Mouse (Mus musculus) neural tube, embryonic 15.5 days (tissue): ENCODE data around the gene S100a1. TPM values are rescaled to one million over a fixed set of nuclear protein-coding genes. Genes with fewer than 3 reads are reported as not detected.
A peak's percentile ranks its signal among the peaks of the same experiment; 100 is the strongest.

Experiments
- ATAC-seq: fragments of 200-750 bp; cut with Nextera tagmentation; 2 replicates; pipeline ENCODE4 v1.8.0; 2017; ENCODE audit warnings: mild to moderate bottlenecking, moderate TSS enrichment, moderate library complexity; ENCODE audit not compliant: low FRiP score
- H3K27ac ChIP-seq: fragments of 300-500 bp; sonication (generic); replicated peaks from 2 replicates; pipeline ENCODE4 v1.5.1; 2015; ENCODE audit warnings: mild to moderate bottlenecking, inconsistent platforms
- H3K27me3 ChIP-seq: fragments of 300-500 bp; sonication (generic); replicated peaks from 2 replicates; pipeline ENCODE4 v1.6.1; 2015; ENCODE audit warnings: inconsistent platforms
- H3K36me3 ChIP-seq: fragments of 300-500 bp; sonication (generic); 2 replicates; pipeline ENCODE4 v1.6.1; 2015; ENCODE audit warnings: inconsistent platforms
- H3K4me1 ChIP-seq: fragments of 300-500 bp; sonication (generic); 2 replicates; pipeline ENCODE4 v1.6.1; 2015; ENCODE audit warnings: inconsistent platforms
- H3K4me2 ChIP-seq: fragments of 300-500 bp; sonication (generic); 2 replicates; pipeline ENCODE4 v1.6.1; 2015; ENCODE audit warnings: inconsistent platforms, mild to moderate bottlenecking, moderate library complexity
- H3K4me3 ChIP-seq: fragments of 300-500 bp; sonication (generic); replicated peaks from 2 replicates; pipeline ENCODE4 v1.5.1; 2015; ENCODE audit warnings: mild to moderate bottlenecking, inconsistent platforms
- H3K9ac ChIP-seq: fragments of 300-500 bp; sonication (generic); replicated peaks from 2 replicates; pipeline ENCODE4 v1.6.1; 2015; ENCODE audit warnings: mild to moderate bottlenecking, inconsistent platforms
- H3K9me3 ChIP-seq: fragments of 300-500 bp; sonication (generic); replicated peaks from 2 replicates; pipeline ENCODE4 v1.6.1; 2016; ENCODE audit warnings: inconsistent platforms
- WGBS: fragments of 180-500 bp; shearing (Covaris S2); methylation state at CpG from one replicate; pipeline ENCODE4 v1.1.7; 2015; ENCODE audit warnings: mixed read lengths; 5-methylcytosine and 5-hydroxymethylcytosine counted together
- polyA plus RNA-seq: library from polyadenylated mRNA; unstranded; fragments of >200 nt; fragmentation: Nextera tagmentation; extraction: Ambion mirVana; gene quantifications from 2 replicates; pipeline ENCODE4 v1.2.1, GENCODE M21; 2015

S100a1 gene
- polyA plus RNA-seq: 23.5 and 29.1 TPM in 2 replicates

DNA sequence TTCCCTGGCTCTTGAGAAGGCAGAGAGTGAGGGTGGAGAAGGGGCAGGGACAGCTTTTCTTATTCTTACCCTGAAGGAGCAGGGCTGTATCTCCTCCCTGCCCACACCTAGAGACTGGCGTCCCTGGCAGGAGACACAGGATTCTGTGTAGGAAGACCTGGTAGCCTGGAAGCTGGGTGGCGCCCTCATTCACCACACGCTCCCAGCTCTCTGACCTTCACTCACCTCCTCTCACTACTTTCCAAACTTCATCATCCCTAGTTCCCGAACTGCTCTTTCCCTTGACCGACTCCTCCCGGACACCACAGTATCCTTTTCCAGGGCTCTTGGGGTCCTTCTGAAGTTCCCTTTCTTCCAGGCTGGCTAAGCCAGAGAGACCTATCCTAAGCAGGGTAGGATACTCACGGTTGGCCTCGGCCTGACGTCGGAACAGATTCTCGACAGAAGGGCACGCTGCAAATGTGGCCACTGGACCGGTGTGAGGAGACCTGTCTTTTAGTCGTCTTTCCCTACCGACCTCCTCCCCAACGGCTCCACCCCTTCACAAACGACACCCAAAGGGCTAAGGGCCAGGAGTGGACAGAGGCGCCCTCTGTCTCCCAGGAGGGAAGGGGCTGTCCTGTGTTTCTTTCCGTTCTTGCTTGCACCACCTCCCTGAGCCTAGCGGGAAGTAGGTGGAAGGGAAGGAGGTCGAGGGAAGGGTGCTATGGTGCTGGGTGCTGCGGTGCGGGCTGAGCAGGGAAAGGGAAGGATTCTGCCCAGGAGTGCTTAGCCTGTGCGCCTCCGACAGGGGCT lies at the start of gene S100a1, which contains the start of gene S100a13:
Gene S100a1 (minus strand): TSS at position 597 of the 795 bp plus-strand sequence.
Gene S100a13 (plus strand): TSS at position 640 of the 795 bp plus-strand sequence.
- Histone ChIP-seq H3K4me1 (peaks cover 22% of the 10 kb centered on the region), H3K36me3 (no peaks in the 10 kb centered on the region), H3K9ac (peak within 1 kb of the TSS; percentile 37), H3K27ac (peak within 1 kb of the TSS; percentile 30; the same call in 1 of the 2 replicates), H3K4me3 (peak within 1 kb of the TSS; percentile 34), H3K4me2 (peak within 1 kb of the TSS; percentile 61), H3K9me3 (no peaks in the 10 kb centered on the region), H3K27me3 (peaks cover 29% of the 10 kb centered on the region)
- WGBS: 5% methylated on average over 25 of the region's 25 CpGs
- no peak for ATAC-seq

GRCm38 (mm10) chr3:90560008-90560628 lies 45.9 kb upstream of the S100a1 start, which contains the start of gene S100a3:
TSS of gene S100a3 (plus strand) at chr3:90560578.
- WGBS: 76% methylated on average over 6 of the region's 6 CpGs
- no peaks in the 10 kb centered on the region for H3K9me3 ChIP-seq
- no peaks in the 10 kb centered on the region for H3K4me1 ChIP-seq
- H3K27ac ChIP-seq: no peak within 1 kb of the TSS
- H3K4me3 ChIP-seq: no peak within 1 kb of the TSS
- no peak for ATAC-seq
- no peaks in the 10 kb centered on the region for H3K36me3 ChIP-seq
- H3K27me3 ChIP-seq: no peaks in the 10 kb centered on the region
- H3K9ac ChIP-seq: no peak within 1 kb of the TSS
- H3K4me2 ChIP-seq: no peak within 1 kb of the TSS

DNA sequence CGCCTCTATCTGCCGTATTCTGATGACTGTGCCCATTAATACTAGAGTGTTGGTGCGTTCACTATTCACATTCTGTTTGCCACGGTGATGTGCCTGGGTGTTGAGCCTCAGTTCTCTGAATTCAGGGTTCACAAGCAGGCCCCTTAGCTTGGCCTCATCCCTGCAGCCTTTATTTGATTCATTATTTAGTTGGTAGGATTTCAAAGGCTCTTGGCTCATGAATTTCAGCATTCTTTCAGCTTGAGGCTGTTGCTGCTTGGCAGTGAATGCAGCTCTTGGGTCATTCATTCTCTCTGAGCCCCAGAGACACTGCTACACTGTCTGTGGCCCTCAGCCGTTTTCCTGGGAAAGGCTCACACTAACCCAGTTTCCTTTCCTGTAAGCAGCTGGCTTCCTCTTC lies 41.8 kb upstream of the S100a1 start:
- Histone ChIP-seq H3K9ac (no peak overlapping the region), H3K4me1 (no peaks in the 10 kb centered on the region), H3K27me3 (no peaks in the 10 kb centered on the region), H3K4me3 (no peak overlapping the region), H3K36me3 (no peaks in the 10 kb centered on the region), H3K4me2 (no peak overlapping the region), H3K27ac (0 out of 2 replicates have a peak overlapping the region, but pooled peaks have one; percentile 28), H3K9me3 (no peaks in the 10 kb centered on the region)
- peak; percentile 86 for ATAC-seq
- 34% methylated on average over 5 of the region's 5 CpGs for WGBS

GRCm38 (mm10) chr3:90552231-90552630 lies 38.0 kb upstream of the S100a1 start:
- H3K9ac ChIP-seq: no peak overlapping the region
- no peaks in the 10 kb centered on the region for H3K4me1 ChIP-seq
- H3K27ac ChIP-seq: no peak overlapping the region
- WGBS: 85% methylated on average over 2 of the region's 2 CpGs
- no peaks in the 10 kb centered on the region for H3K9me3 ChIP-seq
- no peak overlapping the region for H3K4me3 ChIP-seq
- no peak for ATAC-seq
- H3K4me2 ChIP-seq: no peak overlapping the region
- H3K36me3 ChIP-seq: no peaks in the 10 kb centered on the region
- no peaks in the 10 kb centered on the region for H3K27me3 ChIP-seq

DNA sequence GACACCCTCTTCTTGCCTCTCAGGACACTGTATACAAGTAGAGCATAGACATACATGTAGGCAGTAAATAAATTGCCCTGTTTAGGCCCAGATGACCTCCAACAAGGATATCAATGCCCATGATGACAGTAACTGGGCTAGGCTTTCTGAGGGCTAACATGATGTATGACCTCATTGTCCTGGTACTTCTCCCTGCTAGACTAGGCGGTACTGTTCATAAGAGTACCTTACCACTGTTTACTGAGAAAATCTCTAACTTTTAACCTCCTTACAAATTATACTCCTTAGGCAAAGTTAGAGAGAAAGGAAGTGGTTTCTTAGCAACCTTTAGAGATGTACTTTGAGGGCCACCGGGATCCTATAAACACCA lies 36.2 kb upstream of the S100a1 start:
- Histone ChIP-seq H3K4me1 (no peaks in the 10 kb centered on the region), H3K9ac (no peak overlapping the region), H3K27me3 (no peaks in the 10 kb centered on the region), H3K36me3 (no peaks in the 10 kb centered on the region), H3K4me3 (no peak overlapping the region), H3K9me3 (no peaks in the 10 kb centered on the region), H3K4me2 (no peak overlapping the region), H3K27ac (no peak overlapping the region)
- no peak for ATAC-seq
- 96% methylated on average over 2 of the region's 2 CpGs for WGBS

GRCm38 (mm10) chr3:90549676-90550420 lies 35.7 kb upstream of the S100a1 start:
- Histone ChIP-seq H3K4me3 (no peak overlapping the region), H3K4me1 (no peaks in the 10 kb centered on the region), H3K27me3 (no peaks in the 10 kb centered on the region), H3K4me2 (no peak overlapping the region), H3K36me3 (no peaks in the 10 kb centered on the region), H3K27ac (no peak overlapping the region), H3K9me3 (no peaks in the 10 kb centered on the region), H3K9ac (no peak overlapping the region)
- 48% methylated on average over 5 of the region's 5 CpGs for WGBS
- no peak for ATAC-seq

DNA sequence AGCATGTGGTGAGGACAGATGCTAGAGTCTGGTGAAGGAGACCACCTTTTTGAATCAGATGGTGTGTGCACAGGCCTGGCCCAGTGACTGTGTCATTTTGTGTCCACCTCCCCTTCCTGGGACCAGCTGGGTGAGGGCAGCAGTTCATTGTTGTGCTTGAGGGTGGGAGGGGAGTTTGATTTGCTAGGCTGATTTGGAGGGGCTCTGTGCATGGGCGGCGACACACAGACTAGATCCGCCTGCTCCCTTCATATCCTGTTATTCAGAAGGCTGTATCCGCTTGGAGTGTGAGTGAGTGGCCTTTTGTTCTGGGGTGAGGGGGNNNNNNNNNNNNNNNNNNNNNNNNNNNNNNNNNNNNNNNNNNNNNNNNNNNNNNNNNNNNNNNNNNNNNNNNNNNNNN lies 26.7 kb upstream of the S100a1 start:
- H3K4me1 ChIP-seq: peaks cover 6% of the 10 kb centered on the region; the same call in 1 of the 2 replicates
- H3K27me3 ChIP-seq: no peaks in the 10 kb centered on the region
- no peak overlapping the region for H3K4me3 ChIP-seq
- peak overlapping the region; percentile 15; the same call in 1 of the 2 replicates for H3K4me2 ChIP-seq
- ATAC-seq: peak; percentile 25; the same call in 1 of the 2 replicates
- H3K36me3 ChIP-seq: no peaks in the 10 kb centered on the region
- no peaks in the 10 kb centered on the region for H3K9me3 ChIP-seq
- 34% methylated on average over 4 of the region's 4 CpGs for WGBS
- no peak overlapping the region for H3K27ac ChIP-seq
- no peak overlapping the region for H3K9ac ChIP-seq

DNA sequence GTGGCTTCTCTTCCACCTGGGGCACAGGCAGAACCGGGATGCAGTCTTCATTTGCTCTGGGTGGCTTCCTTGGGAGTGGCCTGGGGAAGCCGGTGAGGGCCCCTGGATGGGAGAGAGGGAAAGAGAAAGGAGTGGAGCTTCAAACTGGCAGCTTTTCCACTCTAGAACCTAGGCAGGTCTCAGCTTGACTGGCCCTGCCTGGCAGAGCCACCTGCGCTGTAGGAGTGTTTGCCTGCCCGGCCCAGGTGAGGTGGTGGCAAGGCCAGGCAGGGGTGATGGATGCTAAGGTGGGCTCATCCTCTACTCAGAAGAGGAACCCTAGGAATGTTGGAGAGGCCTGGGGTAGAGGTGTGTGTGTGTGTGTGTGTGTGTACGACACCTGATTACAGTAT lies 23.7 kb upstream of the S100a1 start:
- Histone ChIP-seq H3K27me3 (no peaks in the 10 kb centered on the region), H3K4me3 (no peak overlapping the region), H3K4me1 (peaks cover 6% of the 10 kb centered on the region; the same call in 1 of the 2 replicates), H3K36me3 (no peaks in the 10 kb centered on the region), H3K27ac (no peak overlapping the region), H3K9me3 (no peaks in the 10 kb centered on the region), H3K9ac (no peak overlapping the region), H3K4me2 (peak overlapping the region; percentile 5; the same call in 1 of the 2 replicates)
- ATAC-seq: no peak
- WGBS: 83% methylated on average over 5 of the region's 5 CpGs

- Histone ChIP-seq H3K4me1 (peaks cover 6% of the 10 kb centered on the region; the same call in 1 of the 2 replicates), H3K27me3 (no peaks in the 10 kb centered on the region), H3K27ac (no peak within 1 kb of the TSS), H3K9ac (no peak within 1 kb of the TSS), H3K36me3 (no peaks in the 10 kb centered on the region), H3K9me3 (no peaks in the 10 kb centered on the region), H3K4me3 (no peak within 1 kb of the TSS), H3K4me2 (peak within 1 kb of the TSS; percentile 5; the same call in 1 of the 2 replicates)
- ATAC-seq: peak; percentile 51; the same call in 1 of the 2 replicates
- 49% methylated on average over 10 of the region's 10 CpGs for WGBS
These were observed 23.1 kb upstream of the S100a1 start, which contains the start of gene S100a16 for GRCm38 (mm10) chr3:90537141-90537904. TSS of gene S100a16 (plus strand) at chr3:90537254.

- Histone ChIP-seq H3K9me3 (no peaks in the 10 kb centered on the region), H3K4me1 (no peaks in the 10 kb centered on the region), H3K4me3 (no peak overlapping the region), H3K4me2 (no peak overlapping the region), H3K9ac (no peak overlapping the region), H3K36me3 (no peaks in the 10 kb centered on the region), H3K27ac (no peak overlapping the region), H3K27me3 (no peaks in the 10 kb centered on the region)
- no peak for ATAC-seq
- WGBS: 67% methylated on average over 1 of the region's 1 CpGs
These were observed 21.3 kb upstream of the S100a1 start for GRCm38 (mm10) chr3:90535446-90535845.

- Histone ChIP-seq H3K9ac (no peak overlapping the region), H3K36me3 (no peaks in the 10 kb centered on the region), H3K27ac (no peak overlapping the region), H3K4me3 (no peak overlapping the region), H3K9me3 (no peaks in the 10 kb centered on the region), H3K4me2 (no peak overlapping the region), H3K4me1 (no peaks in the 10 kb centered on the region), H3K27me3 (no peaks in the 10 kb centered on the region)
- ATAC-seq: no peak
- 77% methylated on average over 5 of the region's 5 CpGs for WGBS
These were observed 17.5 kb upstream of the S100a1 start for GRCm38 (mm10) chr3:90531713-90532112.
